Comparison of ENCODE assay signal across 8 mouse cellular contexts in genomic region chr4:129702454-129702853, GRCm38 (mm10). TPM values are rescaled to one million over a fixed set of nuclear protein-coding genes. Genes with fewer than 3 reads are reported as not detected.
A peak's percentile ranks its signal among the peaks of the same experiment; 100 is the strongest.
DNase-seq lines count a peak whose midpoint lies in the region; ATAC-seq and TF ChIP-seq lines count a peak whose summit lies in the region.

No protein-coding gene starts in this region.

- WGBS in embryonic facial prominence, embryonic 13.5 days: 22% methylated on average over 11 of the region's 11 CpGs
- WGBS in kidney, postnatal 0 days: 8% methylated on average over 11 of the region's 11 CpGs
- WGBS in limb, embryonic 13.5 days: 10% methylated on average over 11 of the region's 11 CpGs
- WGBS in neural tube, embryonic 14.5 days: 11% methylated on average over 11 of the region's 11 CpGs

- ATAC-seq in embryonic facial prominence, embryonic 13.5 days (ENCODE audit: insufficient number of reproducible peaks, insufficient read depth, low FRiP score, low TSS enrichment, low read depth): peak; percentile 72
- peak; percentile 80 for ATAC-seq in kidney, postnatal 0 days (replicated peaks; ENCODE audit: low FRiP score, low read depth)
- peak; percentile 91 for ATAC-seq in limb, embryonic 13.5 days (ENCODE audit: low FRiP score, low read depth)
- ATAC-seq in neural tube, embryonic 14.5 days (ENCODE audit: low read depth): peak; percentile 73
- ATAC-seq in activated CD4-positive, CD25-positive, alpha-beta regulatory T cell, adult 4 months: no peak

- no peak for TF ChIP-seq CTCF in kidney, postnatal 0 days (IDR thresholded peaks at IDR 0.05; ENCODE audit: low read depth)

- no peaks in the 10 kb centered on the region for H3K9me3 ChIP-seq in embryonic facial prominence, embryonic 13.5 days
- no peaks in the 10 kb centered on the region for H3K9me3 ChIP-seq in kidney, postnatal 0 days (replicated peaks; ENCODE audit: low read length)
- no peaks in the 10 kb centered on the region for H3K9me3 ChIP-seq in limb, embryonic 13.5 days
- H3K9me3 ChIP-seq in neural tube, embryonic 14.5 days (ENCODE audit: control insufficient read depth, low read length): no peaks in the 10 kb centered on the region

- peak; percentile 39 for DNase-seq in adrenal gland, adult 2 months
- DNase-seq in adrenal gland, postnatal 25 days: no peak
- DNase-seq in heart, adult 18-20 months: peak; percentile 62 to 70
- DNase-seq in kidney, postnatal 0 days (ENCODE audit: low spot score): peak; percentile 93

- H3K9ac ChIP-seq in embryonic facial prominence, embryonic 13.5 days: peak overlapping the region; percentile 55
- no peak overlapping the region for H3K9ac ChIP-seq in kidney, postnatal 0 days (ENCODE audit: low read depth, low read length)
- H3K9ac ChIP-seq in limb, embryonic 13.5 days: peak overlapping the region; percentile 43; the same call in 1 of the 2 replicates
- no peak overlapping the region for H3K9ac ChIP-seq in neural tube, embryonic 14.5 days (replicated peaks; ENCODE audit: low read depth, low read length)

- H3K4me2 ChIP-seq in embryonic facial prominence, embryonic 13.5 days: peak overlapping the region; percentile 7; the same call in 1 of the 2 replicates
- H3K4me2 ChIP-seq in kidney, postnatal 0 days (ENCODE audit: low read length): no peak overlapping the region
- peak overlapping the region; percentile 27 for H3K4me2 ChIP-seq in limb, embryonic 13.5 days (replicated peaks)
- H3K4me2 ChIP-seq in neural tube, embryonic 14.5 days (ENCODE audit: low read depth, low read length): peak overlapping the region; percentile 0; the same call in 1 of the 2 replicates

- H3K4me1 ChIP-seq in embryonic facial prominence, embryonic 13.5 days: peaks cover 30% of the 10 kb centered on the region
- no peaks in the 10 kb centered on the region; the same call in 1 of the 2 replicates for H3K4me1 ChIP-seq in kidney, postnatal 0 days (replicated peaks; ENCODE audit: insufficient read depth, low read length)
- H3K4me1 ChIP-seq in limb, embryonic 13.5 days: peaks cover 57% of the 10 kb centered on the region
- peaks cover 17% of the 10 kb centered on the region for H3K4me1 ChIP-seq in neural tube, embryonic 14.5 days (ENCODE audit: control insufficient read depth, insufficient read depth, low read length)

- peaks cover 57% of the 10 kb centered on the region for H3K36me3 ChIP-seq in embryonic facial prominence, embryonic 13.5 days
- H3K36me3 ChIP-seq in kidney, postnatal 0 days (ENCODE audit: insufficient read depth, low read length): peaks cover 16% of the 10 kb centered on the region; the same call in 1 of the 2 replicates
- peaks cover 44% of the 10 kb centered on the region for H3K36me3 ChIP-seq in limb, embryonic 13.5 days
- H3K36me3 ChIP-seq in neural tube, embryonic 14.5 days (ENCODE audit: control insufficient read depth, insufficient read depth, low read length): peaks cover 16% of the 10 kb centered on the region

- H3K27ac ChIP-seq in embryonic facial prominence, embryonic 13.5 days: peak overlapping the region; percentile 82
- no peak overlapping the region; the same call in 1 of the 2 replicates for H3K27ac ChIP-seq in kidney, postnatal 0 days
- peak overlapping the region; percentile 88 for H3K27ac ChIP-seq in limb, embryonic 13.5 days
- H3K27ac ChIP-seq in neural tube, embryonic 14.5 days (ENCODE audit: low read depth, low read length): peak overlapping the region; percentile 80

- no peaks in the 10 kb centered on the region for H3K27me3 ChIP-seq in embryonic facial prominence, embryonic 13.5 days
- H3K27me3 ChIP-seq in kidney, postnatal 0 days (ENCODE audit: insufficient read depth, low read length): no peaks in the 10 kb centered on the region
- no peaks in the 10 kb centered on the region for H3K27me3 ChIP-seq in limb, embryonic 13.5 days
- no peaks in the 10 kb centered on the region for H3K27me3 ChIP-seq in neural tube, embryonic 14.5 days (ENCODE audit: control insufficient read depth, insufficient read depth, low read length)

- H3K4me3 ChIP-seq in embryonic facial prominence, embryonic 13.5 days: no peak overlapping the region; the same call in 1 of the 2 replicates
- no peak overlapping the region for H3K4me3 ChIP-seq in kidney, postnatal 0 days (replicated peaks; ENCODE audit: low read depth, low read length)
- no peak overlapping the region for H3K4me3 ChIP-seq in limb, embryonic 13.5 days
- no peak overlapping the region for H3K4me3 ChIP-seq in neural tube, embryonic 14.5 days (ENCODE audit: low read depth, low read length)

RNA-seq across cellular contexts. Expression of gene Tmem39b, which starts 5.8 kb away (rescaled TPM):
- 10 to 100 TPM; 10.3 to 15.1 TPM for total RNA-seq in adrenal gland, adult 2 months (2021)
- polyA plus RNA-seq in adrenal gland, adult 2 months (2012; rRNA removed): 26.5 and 28.8 TPM in 2 replicates
- 10.1 and 14.8 TPM in 2 replicates for total RNA-seq in adrenal gland, postnatal 25 days (2021)
- polyA plus RNA-seq in embryonic facial prominence, embryonic 13.5 days (2015; fragmentation: Nextera tagmentation; extraction: Ambion mirVana): 14.8 and 18.5 TPM in 2 replicates
- total RNA-seq in heart, adult 18-20 months (2021): 1 to 10 TPM; 4.1 to 4.5 TPM
- 12.4 and 12.9 TPM in 2 replicates for polyA plus RNA-seq in kidney, postnatal 0 days (2015; fragmentation: Nextera tagmentation; extraction: Ambion mirVana)
- 14.4 and 16.1 TPM in 2 replicates for polyA plus RNA-seq in limb, embryonic 13.5 days (2015; fragmentation: Nextera tagmentation; extraction: Ambion mirVana)
- polyA plus RNA-seq in neural tube, embryonic 14.5 days (2014; fragmentation: Nextera tagmentation; extraction: Ambion mirVana): 22.9 and 23.3 TPM in 2 replicates
- 10 to 100 TPM in 1 of 2 experiments, 1 to 10 TPM in 1; 7.6 to 15.6 TPM for polyA plus RNA-seq in activated CD4-positive, CD25-positive, alpha-beta regulatory T cell, adult 4 months (2017; shearing (Covaris generic))

RNA-seq across cellular contexts. Expression of gene Kpna6, which starts 29.9 kb away (rescaled TPM):
- 10 to 100 TPM; 82.7 to 93.8 TPM for total RNA-seq in adrenal gland, adult 2 months (2021)
- 23.7 and 31.1 TPM in 2 replicates for polyA plus RNA-seq in adrenal gland, adult 2 months (2012; rRNA removed)
- 80.1 and 95.8 TPM in 2 replicates for total RNA-seq in adrenal gland, postnatal 25 days (2021)
- 16.1 and 19.1 TPM in 2 replicates for polyA plus RNA-seq in embryonic facial prominence, embryonic 13.5 days (2015; fragmentation: Nextera tagmentation; extraction: Ambion mirVana)
- total RNA-seq in heart, adult 18-20 months (2021): 10 to 100 TPM; 68.5 to 75.2 TPM
- polyA plus RNA-seq in kidney, postnatal 0 days (2015; fragmentation: Nextera tagmentation; extraction: Ambion mirVana): 11.7 and 12.7 TPM in 2 replicates
- 15.0 and 17.4 TPM in 2 replicates for polyA plus RNA-seq in limb, embryonic 13.5 days (2015; fragmentation: Nextera tagmentation; extraction: Ambion mirVana)
- polyA plus RNA-seq in neural tube, embryonic 14.5 days (2014; fragmentation: Nextera tagmentation; extraction: Ambion mirVana): 17.2 and 19.7 TPM in 2 replicates
- 10 to 100 TPM in 1 of 2 experiments, 1 to 10 TPM in 1; 7.4 to 11.2 TPM for polyA plus RNA-seq in activated CD4-positive, CD25-positive, alpha-beta regulatory T cell, adult 4 months (2017; shearing (Covaris generic))

RNA-seq across cellular contexts. Expression of gene Khdrbs1, which starts 39.6 kb away (rescaled TPM):
- 10 to 100 TPM; 65.0 to 66.3 TPM for total RNA-seq in adrenal gland, adult 2 months (2021)
- polyA plus RNA-seq in adrenal gland, adult 2 months (2012; rRNA removed): 114 and 124 TPM in 2 replicates
- total RNA-seq in adrenal gland, postnatal 25 days (2021): 81.6 and 89.4 TPM in 2 replicates
- polyA plus RNA-seq in embryonic facial prominence, embryonic 13.5 days (2015; fragmentation: Nextera tagmentation; extraction: Ambion mirVana): 143 and 152 TPM in 2 replicates
- total RNA-seq in heart, adult 18-20 months (2021): 10 to 100 TPM; 34.3 to 38.7 TPM
- polyA plus RNA-seq in kidney, postnatal 0 days (2015; fragmentation: Nextera tagmentation; extraction: Ambion mirVana): 86.4 and 90.6 TPM in 2 replicates
- polyA plus RNA-seq in limb, embryonic 13.5 days (2015; fragmentation: Nextera tagmentation; extraction: Ambion mirVana): 145 and 149 TPM in 2 replicates
- 105 and 141 TPM in 2 replicates for polyA plus RNA-seq in neural tube, embryonic 14.5 days (2014; fragmentation: Nextera tagmentation; extraction: Ambion mirVana)
- 10 to 100 TPM; 34.4 to 34.7 TPM for polyA plus RNA-seq in activated CD4-positive, CD25-positive, alpha-beta regulatory T cell, adult 4 months (2017; shearing (Covaris generic))

Comparison
In these comparisons a context has a peak if more than half of its experiments do, and no peak if none do; other contexts are left out.
1. H3K9ac ChIP-seq: peak in embryonic facial prominence, embryonic 13.5 days (single experiment) and limb, embryonic 13.5 days (single experiment); none in kidney, postnatal 0 days (single experiment) and neural tube, embryonic 14.5 days (single experiment).